Mouse (Mus musculus): ENCODE measurements around the gene Fbxw21.

DNA sequence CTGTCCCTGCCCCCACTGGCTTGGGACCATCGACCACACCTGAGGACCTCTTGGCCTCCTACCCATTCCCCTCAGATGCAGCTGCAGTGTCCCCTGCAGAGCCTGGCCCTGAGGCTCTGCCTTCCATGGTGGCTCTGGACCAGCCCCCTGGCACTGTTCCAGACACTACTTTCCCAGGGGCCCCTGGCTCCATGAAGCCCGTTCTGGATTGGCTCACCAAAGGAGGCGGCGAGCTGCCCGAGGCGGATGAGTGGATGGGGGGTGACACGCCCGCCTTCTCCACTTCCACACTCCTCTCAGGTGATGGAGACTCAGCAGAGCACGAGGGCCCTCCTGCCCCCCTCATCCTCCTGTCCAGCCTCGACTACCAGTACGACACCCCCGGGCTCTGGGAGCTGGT, 56.8 kb downstream of the Fbxw21 start:
- TF ChIP-seq CTCF (IDR thresholded peaks at IDR 0.05) = no peak
- TF ChIP-seq EP300 (IDR thresholded peaks at IDR 0.05) = no peak

All from lung, postnatal 0 days (tissue).